Mouse (Mus musculus) thymus, adult 2 months (tissue): Measurements from ENCODE around the gene Gpr158. TPM values are rescaled to one million over a fixed set of nuclear protein-coding genes. Genes with fewer than 3 reads are reported as not detected.
A peak's percentile ranks its signal among the peaks of the same experiment; 100 is the strongest.

Source experiments
- DNase-seq: peaks from one replicate; pipeline ENCODE4 v3.0.0; 2021
- H3K27ac ChIP-seq: fragments of 200-500 bp; 2 replicates; pipeline ENCODE4 v1.5.1; 2012; ENCODE audit warnings: low read length, control low read depth; ENCODE audit not compliant: control insufficient read depth, insufficient read depth
- H3K27me3 ChIP-seq: fragments of 200-500 bp; 2 replicates; pipeline ENCODE4 v1.6.1; 2012; ENCODE audit warnings: mild to moderate bottlenecking, low read length, moderate library complexity, mixed read lengths; ENCODE audit not compliant: control insufficient read depth, insufficient read depth
- H3K36me3 ChIP-seq: fragments of 200-500 bp; 2 replicates; pipeline ENCODE4 v1.6.1; 2012; ENCODE audit warnings: mild to moderate bottlenecking, low read length, moderate library complexity; ENCODE audit not compliant: control insufficient read depth, insufficient read depth
- H3K4me1 ChIP-seq: fragments of 200-500 bp; replicated peaks from 2 replicates; pipeline ENCODE4 v1.6.1; 2012; ENCODE audit warnings: low read length; ENCODE audit not compliant: control insufficient read depth, insufficient read depth
- H3K4me3 ChIP-seq: fragments of 200-500 bp; 2 replicates; pipeline ENCODE4 v1.5.1; 2012; ENCODE audit warnings: mild to moderate bottlenecking, low read length, control low read depth, moderate library complexity; ENCODE audit not compliant: control insufficient read depth, insufficient read depth
- CTCF ChIP-seq: fragments of 200-500 bp; IDR thresholded peaks from 2 replicates; pipeline ENCODE4 v1.5.1; 2012; ENCODE audit warnings: mild to moderate bottlenecking, control low read depth, low read length, moderate library complexity, borderline replicate concordance; ENCODE audit not compliant: control insufficient read depth, poor library complexity, insufficient read depth; ENCODE audit errors: extremely low read depth
- POLR2A ChIP-seq: fragments of 200-500 bp; IDR thresholded peaks from 2 replicates; pipeline ENCODE4 v1.6.1; 2012; ENCODE audit warnings: mild to moderate bottlenecking, low read length, control low read depth, moderate library complexity; ENCODE audit not compliant: control insufficient read depth, poor library complexity, insufficient read depth; ENCODE audit errors: extremely low read depth
- WGBS: fragments of 180-500 bp; shearing (Covaris S2); methylation state at CpG from one replicate; pipeline ENCODE4 v1.1.7; 2018; 5-methylcytosine and 5-hydroxymethylcytosine counted together
- polyA plus RNA-seq: library from polyadenylated mRNA; depleted of rRNA; stranded (reverse); fragments of >200 nt; gene quantifications from 2 replicates; pipeline ENCODE4 v1.2.3, GENCODE M21; 2012; rRNA removed

Gpr158 gene
- polyA plus RNA-seq: 0.01 and 0.03 TPM in 2 replicates

DNA sequence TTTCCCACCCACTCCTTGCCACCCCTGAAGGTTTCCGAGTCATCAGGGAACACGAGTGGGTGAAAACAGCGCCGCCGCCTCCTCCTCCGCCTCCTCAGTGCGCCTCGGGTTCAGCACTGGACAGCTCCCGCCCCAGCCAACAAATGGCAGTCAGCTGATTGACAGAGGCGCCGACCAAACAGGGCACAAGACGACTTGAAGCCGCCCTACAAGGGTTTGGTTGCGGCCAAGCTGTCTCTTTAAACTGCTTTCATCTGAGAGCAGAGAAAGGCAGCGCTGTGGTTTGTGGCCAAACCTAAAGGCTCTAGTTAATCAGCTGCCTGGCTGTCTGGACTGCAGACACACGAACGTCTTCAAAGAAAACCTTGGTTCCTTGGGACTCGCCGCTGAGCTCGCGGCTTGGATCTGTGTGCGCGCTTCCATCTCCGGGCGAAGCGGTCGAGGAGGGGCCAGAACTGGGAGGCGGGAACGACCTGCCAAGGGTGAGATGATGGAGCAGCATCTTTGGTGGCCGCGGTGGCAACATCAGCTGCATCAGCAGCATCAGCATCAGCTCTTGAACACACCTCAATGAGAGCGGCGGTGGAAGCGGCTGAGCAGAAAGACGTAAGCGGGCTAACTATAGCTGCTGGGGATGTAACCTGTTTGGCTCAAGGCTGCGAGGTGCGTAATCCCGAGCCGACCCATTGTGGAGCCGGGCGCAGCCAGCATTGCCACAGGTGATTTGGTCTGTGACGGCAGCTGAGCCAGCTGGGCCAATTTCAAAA is at the start of gene Gpr158:
Gene Gpr158, plus strand, starts transcription at position 198 of the 767 bp plus-strand sequence.
- Histone ChIP-seq H3K4me1 (no peaks in the 10 kb centered on the region), H3K4me3 (no peak within 1 kb of the TSS), H3K27me3 (no peaks in the 10 kb centered on the region; the same call in 1 of the 2 replicates), H3K36me3 (no peaks in the 10 kb centered on the region), H3K27ac (no peak within 1 kb of the TSS)
- no peak for TF ChIP-seq CTCF
- TF ChIP-seq POLR2A: no peak
- 12% methylated on average over 43 of the region's 43 CpGs for WGBS
- peak; percentile 8 for DNase-seq

GRCm38 (mm10) chr2:21343821-21344220 is 23.5 kb upstream of the Gpr158 start:
- H3K4me1 ChIP-seq: no peaks in the 10 kb centered on the region
- no peaks in the 10 kb centered on the region for H3K27me3 ChIP-seq
- 88% methylated on average over 5 of the region's 5 CpGs for WGBS
- TF ChIP-seq POLR2A: no peak
- no peak for TF ChIP-seq CTCF
- no peak for DNase-seq
- H3K4me3 ChIP-seq: no peak overlapping the region
- no peak overlapping the region for H3K27ac ChIP-seq
- H3K36me3 ChIP-seq: no peaks in the 10 kb centered on the region

DNA sequence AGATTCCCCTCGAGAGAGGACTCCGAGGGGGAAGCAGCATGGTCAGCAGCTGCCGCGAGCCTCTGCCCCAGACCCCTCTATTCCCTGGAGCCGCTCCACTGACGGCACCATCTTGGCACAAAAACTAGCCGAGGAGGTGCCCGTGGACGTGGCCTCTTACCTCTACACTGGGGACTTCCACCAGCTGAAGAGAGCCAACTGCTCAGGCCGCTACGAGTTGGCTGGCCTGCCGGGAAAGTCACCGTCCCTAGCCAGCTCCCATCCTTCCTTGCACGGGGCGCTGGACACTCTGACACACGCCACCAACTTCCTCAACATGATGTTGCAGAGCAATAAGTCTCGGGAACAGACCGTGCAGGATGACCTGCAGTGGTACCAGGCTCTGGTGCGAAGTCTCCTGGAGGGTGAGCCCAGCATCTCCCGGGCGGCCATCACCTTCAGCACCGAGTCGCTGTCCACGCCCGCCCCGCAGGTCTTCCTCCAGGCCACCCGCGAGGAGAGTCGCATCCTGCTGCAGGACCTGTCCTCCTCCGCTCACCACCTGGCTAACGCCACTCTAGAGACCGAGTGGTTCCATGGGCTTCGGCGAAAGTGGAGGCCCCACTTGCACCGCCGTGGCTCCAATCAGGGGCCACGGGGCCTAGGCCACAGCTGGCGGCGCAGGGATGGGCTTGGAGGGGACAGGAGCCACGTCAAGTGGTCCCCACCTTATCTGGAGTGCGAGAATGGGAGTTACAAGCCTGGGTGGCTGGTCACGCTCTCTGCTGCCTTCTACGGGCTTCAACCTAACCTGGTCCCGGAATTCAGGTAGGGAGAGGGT is 1.2 kb downstream of the Gpr158 start:
- no peak for TF ChIP-seq POLR2A
- TF ChIP-seq CTCF: no peak
- H3K27ac ChIP-seq: no peak overlapping the region
- H3K36me3 ChIP-seq: no peaks in the 10 kb centered on the region
- WGBS: 22% methylated on average over 44 of the region's 44 CpGs
- DNase-seq: no peak
- no peak overlapping the region for H3K4me3 ChIP-seq
- no peaks in the 10 kb centered on the region for H3K4me1 ChIP-seq
- H3K27me3 ChIP-seq: no peaks in the 10 kb centered on the region; the same call in 1 of the 2 replicates

- 61% methylated on average over 6 of the region's 6 CpGs for WGBS
Measured at GRCm38 (mm10) chr2:21369171-21369485, 1.8 kb downstream of the Gpr158 start.

DNA sequence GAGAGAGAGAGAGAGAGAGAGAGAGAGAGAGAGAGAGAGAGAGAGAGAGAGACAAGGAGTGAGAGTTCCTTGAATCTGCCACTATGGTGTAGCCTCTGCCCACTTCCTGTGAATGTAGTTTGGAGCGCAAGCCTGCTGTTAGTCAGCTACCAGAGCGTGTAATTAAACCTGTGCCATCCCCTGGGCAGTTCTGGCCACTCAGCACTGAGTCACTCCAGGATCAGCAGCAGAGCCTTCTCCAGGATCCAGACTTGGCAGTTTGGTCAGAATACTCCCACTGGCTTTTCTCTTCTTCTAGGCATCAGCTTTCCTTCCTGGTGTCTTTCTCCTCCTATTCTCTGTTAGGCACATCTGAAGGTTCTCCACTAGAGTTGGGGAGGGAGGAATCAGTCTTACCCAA is 2.2 kb downstream of the Gpr158 start:
- Histone ChIP-seq H3K4me1 (no peaks in the 10 kb centered on the region), H3K4me3 (no peak overlapping the region), H3K27ac (no peak overlapping the region), H3K27me3 (no peaks in the 10 kb centered on the region; the same call in 1 of the 2 replicates), H3K36me3 (no peaks in the 10 kb centered on the region)
- DNase-seq: no peak
- TF ChIP-seq CTCF (no peak), POLR2A (no peak)
- 59% methylated on average over 2 of the region's 2 CpGs for WGBS

More at GRCm38 (mm10) chr2:21369171-21369485, 1.8 kb downstream of the Gpr158 start:
- H3K36me3 ChIP-seq: no peaks in the 10 kb centered on the region
- TF ChIP-seq CTCF: no peak
- TF ChIP-seq POLR2A: no peak
- no peak for DNase-seq
- H3K4me3 ChIP-seq: no peak overlapping the region
- H3K27me3 ChIP-seq: no peaks in the 10 kb centered on the region; the same call in 1 of the 2 replicates
- H3K27ac ChIP-seq: no peak overlapping the region
- H3K4me1 ChIP-seq: no peaks in the 10 kb centered on the region

- no peak for DNase-seq
- TF ChIP-seq CTCF (no peak), POLR2A (no peak)
- no peak overlapping the region for H3K27ac ChIP-seq
- 87% methylated on average over 2 of the region's 2 CpGs for WGBS
- no peak overlapping the region for H3K4me3 ChIP-seq
- no peaks in the 10 kb centered on the region for H3K27me3 ChIP-seq
- H3K4me1 ChIP-seq: no peaks in the 10 kb centered on the region
- no peaks in the 10 kb centered on the region for H3K36me3 ChIP-seq
Measured at GRCm38 (mm10) chr2:21379516-21379915, 12.2 kb downstream of the Gpr158 start.
